Mouse (Mus musculus) liver, adult 2 months (tissue): ENCODE data around the gene Gstm5.

Experiments
- CTCF ChIP-seq: fragments of 200-500 bp; IDR thresholded peaks from 2 replicates; pipeline ENCODE4 v1.5.1; 2011; ENCODE audit warnings: low read depth, low read length, control low read depth
- POLR2A ChIP-seq: fragments of 200-500 bp; IDR thresholded peaks from 2 replicates; pipeline ENCODE4 v1.6.1; 2011; ENCODE audit warnings: low read length, control low read depth; ENCODE audit not compliant: insufficient read depth; ENCODE audit errors: extremely low read depth

DNA sequence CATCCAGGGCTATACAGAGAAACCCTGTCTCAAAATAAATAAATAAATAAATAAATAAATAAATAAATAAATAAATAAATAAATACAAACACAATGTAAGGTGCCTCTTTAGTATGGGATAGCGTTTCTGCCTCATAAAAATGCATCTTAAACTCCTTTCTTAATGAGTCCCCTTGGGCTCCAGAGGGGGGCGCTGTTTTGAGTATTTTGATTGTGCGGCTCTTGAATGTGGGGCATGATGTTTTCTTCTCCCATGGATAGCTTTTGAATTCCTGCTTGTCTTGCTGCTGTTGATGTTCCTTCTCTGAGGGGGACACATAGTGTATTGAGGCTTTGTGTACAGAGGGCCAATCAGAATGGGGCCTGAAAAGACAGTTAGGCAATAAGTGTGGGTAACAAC lies 21.5 kb downstream of the Gstm5 start:
- no peak for TF ChIP-seq POLR2A
- TF ChIP-seq CTCF = 0 out of 2 replicates have a peak, but pooled peaks have one; percentile 8
